Mouse (Mus musculus) lung, embryonic 15.5 days (tissue): Measurements from ENCODE around the gene Gnat2. TPM values are rescaled to one million over a fixed set of nuclear protein-coding genes. Genes with fewer than 3 reads are reported as not detected.
A peak's percentile ranks its signal among the peaks of the same experiment; 100 is the strongest.

Experiments
- ATAC-seq: fragments of 200-750 bp; cut with Nextera tagmentation; 2 replicates; pipeline ENCODE4 v1.8.0; 2017; ENCODE audit warnings: moderate number of reproducible peaks, borderline replicate concordance; ENCODE audit not compliant: low FRiP score, low TSS enrichment; ENCODE audit errors: extremely low read depth
- H3K27ac ChIP-seq: fragments of 300-500 bp; sonication (generic); 2 replicates; pipeline ENCODE4 v1.5.1; 2015; ENCODE audit warnings: moderate library complexity, mild to moderate bottlenecking, inconsistent platforms
- H3K27me3 ChIP-seq: fragments of 300-500 bp; sonication (generic); 2 replicates; pipeline ENCODE4 v1.6.1; 2015; ENCODE audit warnings: inconsistent platforms
- H3K36me3 ChIP-seq: fragments of 300-500 bp; sonication (generic); 2 replicates; pipeline ENCODE4 v1.6.1; 2015; ENCODE audit warnings: inconsistent platforms
- H3K4me1 ChIP-seq: fragments of 300-500 bp; sonication (generic); 2 replicates; pipeline ENCODE4 v1.6.1; 2015; ENCODE audit warnings: inconsistent platforms
- H3K4me2 ChIP-seq: fragments of 300-500 bp; sonication (generic); 2 replicates; pipeline ENCODE4 v1.6.1; 2015; ENCODE audit warnings: inconsistent platforms, mild to moderate bottlenecking, moderate library complexity
- H3K4me3 ChIP-seq: fragments of 300-500 bp; sonication (generic); 2 replicates; pipeline ENCODE4 v1.5.1; 2015; ENCODE audit warnings: mild to moderate bottlenecking, inconsistent platforms
- H3K9ac ChIP-seq: fragments of 300-500 bp; sonication (generic); 2 replicates; pipeline ENCODE4 v1.6.1; 2015; ENCODE audit warnings: inconsistent platforms
- H3K9me3 ChIP-seq: fragments of 300-500 bp; sonication (generic); 2 replicates; pipeline ENCODE4 v1.6.1; 2016; ENCODE audit warnings: inconsistent platforms
- WGBS: fragments of 180-500 bp; shearing (Covaris S2); methylation state at CpG from one replicate; pipeline ENCODE4 v1.1.7; 2015; 5-methylcytosine and 5-hydroxymethylcytosine counted together
- polyA plus RNA-seq: library from polyadenylated mRNA; unstranded; fragments of >200 nt; fragmentation: Nextera tagmentation; extraction: Ambion mirVana; gene quantifications from 2 replicates; pipeline ENCODE4 v1.2.1, GENCODE M21; 2015

The Gnat2 gene
- polyA plus RNA-seq: 0.48 and 0.96 TPM in 2 replicates

- H3K9ac ChIP-seq: no peak within 1 kb of the TSS
- no peak within 1 kb of the TSS for H3K27ac ChIP-seq
- H3K36me3 ChIP-seq: no peaks in the 10 kb centered on the region
- no peaks in the 10 kb centered on the region for H3K27me3 ChIP-seq
- H3K4me3 ChIP-seq: no peak within 1 kb of the TSS
- H3K4me2 ChIP-seq: no peak within 1 kb of the TSS
- H3K9me3 ChIP-seq: no peaks in the 10 kb centered on the region
- 0 out of 2 replicates have a peak, but pooled peaks cover 4% of the 10 kb centered on the region for H3K4me1 ChIP-seq
- no peak for ATAC-seq
- 70% methylated on average over 15 of the region's 15 CpGs for WGBS
These were observed at the start of gene Gnat2 for GRCm38 (mm10) chr3:108092536-108093115. TSS of gene Gnat2 (plus strand) at chr3:108092789.

GRCm38 (mm10) chr3:108044394-108045140, 48.0 kb upstream of the Gnat2 start, which contains the start of gene Gstm4:
TSS of gene Gstm4 (minus strand) at chr3:108044894.
- Histone ChIP-seq H3K27me3 (no peaks in the 10 kb centered on the region), H3K4me1 (peaks cover 11% of the 10 kb centered on the region; the same call in 1 of the 2 replicates), H3K36me3 (no peaks in the 10 kb centered on the region), H3K4me3 (peak within 1 kb of the TSS; percentile 55), H3K9ac (peak within 1 kb of the TSS; percentile 54), H3K27ac (peak within 1 kb of the TSS; percentile 55), H3K4me2 (peak within 1 kb of the TSS; percentile 92), H3K9me3 (no peaks in the 10 kb centered on the region)
- WGBS: 2% methylated on average over 29 of the region's 29 CpGs
- ATAC-seq: peak; percentile 96

GRCm38 (mm10) chr3:108046944-108047655, 45.5 kb upstream of the Gnat2 start:
- H3K27ac ChIP-seq: no peak overlapping the region
- H3K4me1 ChIP-seq: peaks cover 11% of the 10 kb centered on the region; the same call in 1 of the 2 replicates
- H3K9ac ChIP-seq: no peak overlapping the region
- no peaks in the 10 kb centered on the region for H3K36me3 ChIP-seq
- no peaks in the 10 kb centered on the region for H3K9me3 ChIP-seq
- WGBS: 83% methylated on average over 2 of the region's 2 CpGs
- no peak for ATAC-seq
- no peak overlapping the region for H3K4me2 ChIP-seq
- H3K27me3 ChIP-seq: no peaks in the 10 kb centered on the region
- no peak overlapping the region for H3K4me3 ChIP-seq

GRCm38 (mm10) chr3:108048306-108048705, 44.3 kb upstream of the Gnat2 start:
- Histone ChIP-seq H3K4me3 (no peak overlapping the region), H3K27me3 (no peaks in the 10 kb centered on the region), H3K9me3 (no peaks in the 10 kb centered on the region), H3K4me2 (no peak overlapping the region), H3K27ac (no peak overlapping the region), H3K4me1 (peaks cover 11% of the 10 kb centered on the region; the same call in 1 of the 2 replicates), H3K9ac (no peak overlapping the region), H3K36me3 (no peaks in the 10 kb centered on the region)
- ATAC-seq: no peak
- 34% methylated on average over 3 of the region's 3 CpGs for WGBS

- Histone ChIP-seq H3K4me1 (no peaks in the 10 kb centered on the region), H3K9me3 (no peaks in the 10 kb centered on the region), H3K27ac (no peak overlapping the region), H3K4me3 (no peak overlapping the region), H3K9ac (no peak overlapping the region), H3K27me3 (no peaks in the 10 kb centered on the region), H3K36me3 (no peaks in the 10 kb centered on the region), H3K4me2 (no peak overlapping the region)
- no peak for ATAC-seq
- WGBS: 85% methylated on average over 5 of the region's 5 CpGs
These were observed 42.1 kb upstream of the Gnat2 start for GRCm38 (mm10) chr3:108050493-108050892.

GRCm38 (mm10) chr3:108061420-108061819, 31.2 kb upstream of the Gnat2 start:
- no peak overlapping the region for H3K4me3 ChIP-seq
- no peaks in the 10 kb centered on the region for H3K36me3 ChIP-seq
- no peaks in the 10 kb centered on the region for H3K4me1 ChIP-seq
- ATAC-seq: no peak
- 10% methylated on average over 7 of the region's 7 CpGs for WGBS
- H3K9ac ChIP-seq: no peak overlapping the region
- H3K9me3 ChIP-seq: no peaks in the 10 kb centered on the region
- H3K27ac ChIP-seq: no peak overlapping the region
- H3K4me2 ChIP-seq: peak overlapping the region; percentile 36; the same call in 1 of the 2 replicates
- H3K27me3 ChIP-seq: no peaks in the 10 kb centered on the region

- Histone ChIP-seq H3K36me3 (no peaks in the 10 kb centered on the region), H3K27me3 (no peaks in the 10 kb centered on the region), H3K4me2 (no peak overlapping the region), H3K4me3 (no peak overlapping the region), H3K9ac (no peak overlapping the region), H3K4me1 (no peaks in the 10 kb centered on the region), H3K27ac (no peak overlapping the region), H3K9me3 (no peaks in the 10 kb centered on the region)
- ATAC-seq: no peak
- WGBS: 76% methylated on average over 8 of the region's 8 CpGs
These were observed 29.9 kb upstream of the Gnat2 start for GRCm38 (mm10) chr3:108062648-108063047.

- Histone ChIP-seq H3K4me3 (no peak overlapping the region), H3K36me3 (no peaks in the 10 kb centered on the region), H3K27me3 (no peaks in the 10 kb centered on the region), H3K4me2 (no peak overlapping the region), H3K27ac (no peak overlapping the region), H3K9me3 (no peaks in the 10 kb centered on the region), H3K9ac (no peak overlapping the region), H3K4me1 (no peaks in the 10 kb centered on the region)
- no peak; the same call in 1 of the 2 replicates for ATAC-seq
- WGBS: 66% methylated on average over 4 of the region's 4 CpGs
These were observed 27.9 kb upstream of the Gnat2 start for GRCm38 (mm10) chr3:108064672-108065071.

- WGBS: 72% methylated on average over 9 of the region's 9 CpGs
- Histone ChIP-seq H3K27ac (no peak overlapping the region), H3K4me3 (no peak overlapping the region), H3K27me3 (no peaks in the 10 kb centered on the region), H3K4me2 (no peak overlapping the region), H3K9ac (no peak overlapping the region), H3K36me3 (no peaks in the 10 kb centered on the region), H3K4me1 (no peaks in the 10 kb centered on the region), H3K9me3 (no peaks in the 10 kb centered on the region)
- no peak for ATAC-seq
These were observed 27.0 kb upstream of the Gnat2 start for GRCm38 (mm10) chr3:108065551-108065950.

GRCm38 (mm10) chr3:108067370-108067934, 25.1 kb upstream of the Gnat2 start:
- no peak for ATAC-seq
- Histone ChIP-seq H3K9me3 (no peaks in the 10 kb centered on the region), H3K27ac (no peak overlapping the region), H3K4me2 (no peak overlapping the region), H3K9ac (no peak overlapping the region), H3K36me3 (no peaks in the 10 kb centered on the region), H3K4me1 (no peaks in the 10 kb centered on the region), H3K4me3 (no peak overlapping the region), H3K27me3 (no peaks in the 10 kb centered on the region)
- 37% methylated on average over 6 of the region's 6 CpGs for WGBS

GRCm38 (mm10) chr3:108068826-108069225, 23.8 kb upstream of the Gnat2 start:
- Histone ChIP-seq H3K9ac (no peak overlapping the region), H3K4me1 (no peaks in the 10 kb centered on the region), H3K27ac (no peak overlapping the region), H3K4me2 (no peak overlapping the region), H3K9me3 (no peaks in the 10 kb centered on the region), H3K27me3 (no peaks in the 10 kb centered on the region), H3K4me3 (no peak overlapping the region), H3K36me3 (no peaks in the 10 kb centered on the region)
- WGBS: 18% methylated on average over 1 of the region's 1 CpGs
- ATAC-seq: no peak
